Mouse (Mus musculus): ENCODE results near the gene Stambpl1.

DNA sequence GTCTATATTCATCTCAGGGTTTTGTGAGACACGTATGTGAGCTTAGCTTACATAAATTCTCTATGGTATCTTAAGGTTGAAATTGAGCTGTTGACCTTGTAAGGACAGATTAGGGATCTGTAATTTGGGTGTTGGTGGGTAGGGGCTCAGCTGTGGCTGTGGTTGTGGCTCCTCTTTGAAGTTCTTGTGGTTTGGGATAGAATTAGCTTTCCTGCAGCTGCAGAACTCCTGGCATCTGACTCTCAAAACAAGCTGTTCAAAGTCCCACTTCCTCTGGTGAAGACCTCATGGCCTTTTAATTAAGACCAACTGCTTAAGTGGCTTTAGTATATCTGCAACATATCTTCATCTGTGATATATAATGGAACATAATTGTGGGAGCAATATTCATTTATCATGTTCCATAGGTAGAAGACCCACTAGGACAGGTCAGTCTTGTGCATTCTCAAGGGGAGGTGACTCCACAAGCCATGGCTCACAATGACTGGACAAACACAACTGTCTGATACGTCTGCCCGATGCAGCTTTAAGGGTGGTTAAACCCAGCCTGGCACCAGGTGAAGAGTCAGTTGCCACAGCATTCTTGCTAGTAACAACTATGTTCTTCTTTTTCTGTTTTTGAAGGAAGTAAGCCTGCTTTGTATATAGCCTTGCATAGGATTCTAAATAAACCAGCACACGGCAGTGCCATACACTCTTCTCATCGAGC, 27.4 kb downstream of the Stambpl1 start:
- TF ChIP-seq CTCF (IDR thresholded peaks at IDR 0.05; ENCODE audit: low read depth) (no peak), EP300 (optimal IDR thresholded peaks at IDR 0.05) (no peak)

Measured in stomach, postnatal 0 days (tissue).